Mouse (Mus musculus) cortical plate, adult 2 months (tissue): ENCODE measurements around the gene Zfp831. TPM values are rescaled to one million over a fixed set of nuclear protein-coding genes. Genes with fewer than 3 reads are reported as not detected.

Experiments
- H3K27ac ChIP-seq: fragments of 200-500 bp; 2 replicates; pipeline ENCODE4 v1.5.1; 2012; ENCODE audit warnings: low read length, control low read depth, inconsistent platforms; ENCODE audit not compliant: insufficient read depth
- H3K4me1 ChIP-seq: fragments of 200-500 bp; 2 replicates; pipeline ENCODE4 v1.6.1; 2011; ENCODE audit warnings: low read length; ENCODE audit not compliant: control insufficient read depth, insufficient read depth
- H3K4me3 ChIP-seq: fragments of 200-500 bp; 2 replicates; pipeline ENCODE4 v1.5.1; 2011; ENCODE audit warnings: mild to moderate bottlenecking, low read length, control low read depth; ENCODE audit not compliant: insufficient read depth
- CTCF ChIP-seq: fragments of 200-500 bp; IDR thresholded peaks from 2 replicates; pipeline ENCODE4 v1.5.1; 2011; ENCODE audit warnings: mild to moderate bottlenecking, control low read depth, low read length; ENCODE audit not compliant: insufficient read depth; ENCODE audit errors: extremely low read depth
- POLR2A ChIP-seq: fragments of 200-500 bp; IDR thresholded peaks from 2 replicates; pipeline ENCODE4 v1.6.1; 2011; ENCODE audit warnings: mild to moderate bottlenecking, low read length, control low read depth; ENCODE audit not compliant: insufficient read depth; ENCODE audit errors: extremely low read depth
- polyA plus RNA-seq: library from polyadenylated mRNA; depleted of rRNA; stranded (reverse); fragments of >200 nt; gene quantifications from 2 replicates; pipeline ENCODE4 v1.2.3, GENCODE M21; 2012

Zfp831 gene
- polyA plus RNA-seq, 1 experiment: 5.8 TPM

- TF ChIP-seq POLR2A (no peak), CTCF (no peak)
- Histone ChIP-seq H3K27ac (no peak overlapping the region), H3K4me3 (no peak overlapping the region)
Measured at GRCm38 (mm10) chr2:174629299-174629850, 14.0 kb upstream of the Zfp831 start.

GRCm38 (mm10) chr2:174636750-174637149, 6.6 kb upstream of the Zfp831 start:
- H3K27ac ChIP-seq: no peak overlapping the region
- H3K4me1 ChIP-seq: peaks cover 2% of the 10 kb centered on the region
- TF ChIP-seq CTCF (no peak), POLR2A (no peak)
- no peak overlapping the region for H3K4me3 ChIP-seq

More at GRCm38 (mm10) chr2:174629299-174629850, 14.0 kb upstream of the Zfp831 start:
- no peaks in the 10 kb centered on the region for H3K4me1 ChIP-seq

- Histone ChIP-seq H3K4me1 (no peaks in the 10 kb centered on the region), H3K27ac (no peak overlapping the region), H3K4me3 (no peak overlapping the region)
- no peak for TF ChIP-seq CTCF
- no peak for TF ChIP-seq POLR2A
Measured at GRCm38 (mm10) chr2:174644975-174645374, 1.6 kb downstream of the Zfp831 start.

GRCm38 (mm10) chr2:174652864-174653263, 9.5 kb downstream of the Zfp831 start:
- TF ChIP-seq POLR2A (no peak), CTCF (no peak)
- H3K27ac ChIP-seq: no peak overlapping the region
- no peak overlapping the region for H3K4me3 ChIP-seq
- no peaks in the 10 kb centered on the region for H3K4me1 ChIP-seq

- H3K4me1 ChIP-seq: no peaks in the 10 kb centered on the region
- no peak overlapping the region for H3K27ac ChIP-seq
- TF ChIP-seq POLR2A: no peak
- TF ChIP-seq CTCF: no peak
- H3K4me3 ChIP-seq: no peak overlapping the region
Measured at GRCm38 (mm10) chr2:174655341-174655740, 12.0 kb downstream of the Zfp831 start.

GRCm38 (mm10) chr2:174658229-174658844, 15.0 kb downstream of the Zfp831 start:
- peak; percentile 18; the same call in 1 of the 2 replicates for TF ChIP-seq CTCF
- no peak for TF ChIP-seq POLR2A
- no peak overlapping the region for H3K27ac ChIP-seq
- no peaks in the 10 kb centered on the region for H3K4me1 ChIP-seq
- no peak overlapping the region for H3K4me3 ChIP-seq

GRCm38 (mm10) chr2:174659874-174660273, 16.5 kb downstream of the Zfp831 start:
- no peak overlapping the region for H3K4me3 ChIP-seq
- TF ChIP-seq CTCF: no peak
- TF ChIP-seq POLR2A: no peak

GRCm38 (mm10) chr2:174660321-174660720, 17.0 kb downstream of the Zfp831 start:
- TF ChIP-seq POLR2A (no peak), CTCF (no peak)
- Histone ChIP-seq H3K27ac (no peak overlapping the region), H3K4me1 (no peaks in the 10 kb centered on the region), H3K4me3 (no peak overlapping the region)

More at GRCm38 (mm10) chr2:174659874-174660273, 16.5 kb downstream of the Zfp831 start:
- H3K27ac ChIP-seq: no peak overlapping the region
- H3K4me1 ChIP-seq: no peaks in the 10 kb centered on the region

GRCm38 (mm10) chr2:174661436-174662171, 18.3 kb downstream of the Zfp831 start:
- no peaks in the 10 kb centered on the region for H3K4me1 ChIP-seq
- TF ChIP-seq POLR2A (no peak), CTCF (no peak)
- no peak overlapping the region for H3K27ac ChIP-seq
- no peak overlapping the region for H3K4me3 ChIP-seq
